Mouse (Mus musculus): ENCODE results near the gene Ripk3. TPM values are rescaled to one million over a fixed set of nuclear protein-coding genes. Genes with fewer than 3 reads are reported as not detected.

Ripk3 gene
- polyA plus RNA-seq, 1 experiment from 2014 or later, result 32.0 TPM

- H3K4me1 ChIP-seq, result peaks cover 31% of the 10 kb centered on the region
- no peak overlapping the region for H3K4me3 ChIP-seq
- H3K27me3 ChIP-seq (ENCODE audit: insufficient read depth, poor library complexity, severe bottlenecking), result no peaks in the 10 kb centered on the region
- no peaks in the 10 kb centered on the region for H3K9me3 ChIP-seq
- no peak overlapping the region for H3K27ac ChIP-seq
- DNase-seq (ENCODE audit: low spot score), result peak; percentile 89
- peaks cover 48% of the 10 kb centered on the region for H3K36me3 ChIP-seq
- 19% methylated on average over 10 of the region's 10 CpGs for WGBS
Observed at GRCm38 (mm10) chr14:55743711-55744110, 45.0 kb downstream of the Ripk3 start.

DNA sequence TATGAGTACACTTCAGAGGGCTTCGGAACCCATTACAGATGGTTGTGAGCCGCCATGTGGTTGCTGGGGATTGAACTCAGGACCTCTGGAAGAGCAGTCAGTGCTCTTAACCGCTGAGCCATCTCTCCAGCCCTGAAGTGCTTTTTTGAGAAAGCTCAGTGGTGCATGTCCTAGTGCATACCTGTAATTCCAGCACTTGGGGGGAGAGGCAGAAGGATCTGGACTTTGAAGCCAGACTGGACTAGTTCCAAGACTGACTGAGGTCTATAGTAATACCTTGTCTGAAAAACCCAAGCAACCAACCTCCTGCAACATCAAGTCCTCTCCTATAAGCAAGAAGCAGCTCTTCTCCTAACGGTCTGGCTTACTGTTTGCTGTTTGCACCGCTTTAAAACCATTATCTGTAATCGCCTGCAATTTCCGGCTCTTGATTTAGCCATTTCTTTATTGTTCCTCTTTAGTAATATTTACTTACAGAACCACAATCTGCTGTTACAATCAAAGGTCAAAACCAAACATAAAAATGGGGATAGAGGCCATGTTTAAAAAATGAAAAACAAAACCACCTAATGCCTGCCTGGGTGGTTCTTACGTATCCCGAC, 51.5 kb downstream of the Ripk3 start:
- Histone ChIP-seq H3K9me3 (no peaks in the 10 kb centered on the region), H3K4me1 (no peaks in the 10 kb centered on the region), H3K27ac (no peak overlapping the region), H3K36me3 (peaks cover 34% of the 10 kb centered on the region), H3K4me3 (no peak overlapping the region), H3K27me3 (ENCODE audit: insufficient read depth, poor library complexity, severe bottlenecking) (no peaks in the 10 kb centered on the region)
- WGBS, result 89% methylated on average over 9 of the region's 9 CpGs
- no peak for DNase-seq (ENCODE audit: low spot score)

DNA sequence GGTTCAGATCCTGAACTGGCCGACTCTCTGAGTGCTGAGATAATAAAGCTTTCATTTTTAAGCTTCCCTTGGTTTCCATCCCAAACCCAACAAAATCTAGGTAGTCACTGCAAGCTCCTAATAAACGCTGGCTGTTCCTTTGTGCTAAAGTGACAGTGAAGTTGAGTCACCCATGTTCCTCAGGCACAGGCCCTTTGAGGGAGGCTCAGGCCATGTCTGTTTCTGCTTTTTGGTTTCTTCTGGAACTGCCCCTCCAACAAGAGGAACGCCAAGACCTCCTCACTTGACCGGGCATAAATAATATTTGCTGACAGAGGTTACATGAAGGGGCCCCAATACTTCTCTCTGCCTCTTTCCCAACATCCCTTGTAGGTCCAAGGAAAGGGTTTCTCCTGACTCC, 52.9 kb downstream of the Ripk3 start:
- no peak overlapping the region for H3K4me3 ChIP-seq
- H3K4me1 ChIP-seq, result no peaks in the 10 kb centered on the region
- H3K9me3 ChIP-seq, result no peaks in the 10 kb centered on the region
- 0 out of 2 replicates have a peak, but pooled peaks cover 4% of the 10 kb centered on the region for H3K27me3 ChIP-seq (ENCODE audit: insufficient read depth, poor library complexity, severe bottlenecking)
- WGBS, result 82% methylated on average over 4 of the region's 4 CpGs
- peaks cover 27% of the 10 kb centered on the region for H3K36me3 ChIP-seq
- no peak for DNase-seq (ENCODE audit: low spot score)
- no peak overlapping the region for H3K27ac ChIP-seq

GRCm38 (mm10) chr14:55735334-55735733, 53.3 kb downstream of the Ripk3 start:
- WGBS, result 64% methylated on average over 3 of the region's 3 CpGs
- 0 out of 2 replicates have a peak, but pooled peaks cover 7% of the 10 kb centered on the region for H3K27me3 ChIP-seq (ENCODE audit: insufficient read depth, poor library complexity, severe bottlenecking)
- H3K36me3 ChIP-seq, result peaks cover 22% of the 10 kb centered on the region
- H3K9me3 ChIP-seq, result no peaks in the 10 kb centered on the region
- no peak overlapping the region for H3K27ac ChIP-seq
- DNase-seq (ENCODE audit: low spot score), result no peak
- H3K4me1 ChIP-seq, result no peaks in the 10 kb centered on the region
- H3K4me3 ChIP-seq, result no peak overlapping the region

Other genes starting within 250 kb of the Ripk3 start
- 31.5 and 32.5 TPM in 2 replicates for gene Pck2, start 248.6 kb downstream of the Ripk3 start, polyA plus RNA-seq (2016; fragmentation: Nextera tagmentation; extraction: Ambion mirVana)
- gene Dcaf11, start 228.9 kb downstream of the Ripk3 start, polyA plus RNA-seq (2016; fragmentation: Nextera tagmentation; extraction: Ambion mirVana), result 69.9 and 75.2 TPM in 2 replicates
- 1.3 TPM in 1 of 2 replicates, not detected in the other for gene A730061H03Rik, start 228.5 kb downstream of the Ripk3 start, polyA plus RNA-seq (2016; fragmentation: Nextera tagmentation; extraction: Ambion mirVana)
- gene Fitm1, start 213.2 kb downstream of the Ripk3 start, polyA plus RNA-seq (2016; fragmentation: Nextera tagmentation; extraction: Ambion mirVana), result 74.6 and 136 TPM in 2 replicates
- 173 and 196 TPM in 2 replicates for gene Psme1, start 210.7 kb downstream of the Ripk3 start, polyA plus RNA-seq (2016; fragmentation: Nextera tagmentation; extraction: Ambion mirVana)
- gene Emc9, start 203.6 kb downstream of the Ripk3 start, polyA plus RNA-seq (2016; fragmentation: Nextera tagmentation; extraction: Ambion mirVana), result 17.1 and 22.1 TPM in 2 replicates
- 188 and 205 TPM in 2 replicates for gene Psme2, start 197.8 kb downstream of the Ripk3 start, polyA plus RNA-seq (2016; fragmentation: Nextera tagmentation; extraction: Ambion mirVana)
- gene Rnf31, start 197.2 kb downstream of the Ripk3 start, polyA plus RNA-seq (2016; fragmentation: Nextera tagmentation; extraction: Ambion mirVana), result 14.4 and 21.9 TPM in 2 replicates
- 5.9 and 7.4 TPM in 2 replicates for gene Irf9, start 185.3 kb downstream of the Ripk3 start, polyA plus RNA-seq (2016; fragmentation: Nextera tagmentation; extraction: Ambion mirVana)
- gene Rec8, start 170.8 kb downstream of the Ripk3 start, polyA plus RNA-seq (2016; fragmentation: Nextera tagmentation; extraction: Ambion mirVana), result 13.7 and 17.6 TPM in 2 replicates
- 103 and 108 TPM in 2 replicates for gene Ipo4, start 152.9 kb downstream of the Ripk3 start, polyA plus RNA-seq (2016; fragmentation: Nextera tagmentation; extraction: Ambion mirVana)
- 2.3 and 3.1 TPM in 2 replicates for gene Gm49378, start 151.0 kb downstream of the Ripk3 start, polyA plus RNA-seq (2016; fragmentation: Nextera tagmentation; extraction: Ambion mirVana)
- 91.6 and 96.4 TPM in 2 replicates for gene Tm9sf1, start 145.1 kb downstream of the Ripk3 start, polyA plus RNA-seq (2016; fragmentation: Nextera tagmentation; extraction: Ambion mirVana)
- gene Tssk4, start 138.7 kb downstream of the Ripk3 start, polyA plus RNA-seq (2016; fragmentation: Nextera tagmentation; extraction: Ambion mirVana), result 0.27 and 0.57 TPM in 2 replicates
- 71.6 and 79.7 TPM in 2 replicates for gene Mdp1, start 128.4 kb downstream of the Ripk3 start, polyA plus RNA-seq (2016; fragmentation: Nextera tagmentation; extraction: Ambion mirVana)
- 50.8 and 58.8 TPM in 2 replicates for gene Gmpr2, start 116.9 kb downstream of the Ripk3 start, polyA plus RNA-seq (2016; fragmentation: Nextera tagmentation; extraction: Ambion mirVana)
- gene Nedd8, start 116.7 kb downstream of the Ripk3 start, polyA plus RNA-seq (2016; fragmentation: Nextera tagmentation; extraction: Ambion mirVana), result 543 and 573 TPM in 2 replicates
- gene Tinf2, start 107.0 kb downstream of the Ripk3 start, polyA plus RNA-seq (2016; fragmentation: Nextera tagmentation; extraction: Ambion mirVana), result 44.4 and 50.4 TPM in 2 replicates
- 0.46 and 1.6 TPM in 2 replicates for gene Tgm1, start 74.9 kb downstream of the Ripk3 start, polyA plus RNA-seq (2016; fragmentation: Nextera tagmentation; extraction: Ambion mirVana)
- gene Rabggta, start 66.6 kb downstream of the Ripk3 start, polyA plus RNA-seq (2016; fragmentation: Nextera tagmentation; extraction: Ambion mirVana), result 25.1 and 29.4 TPM in 2 replicates
- gene Dhrs1, start 43.2 kb downstream of the Ripk3 start, polyA plus RNA-seq (2016; fragmentation: Nextera tagmentation; extraction: Ambion mirVana), result 59.7 and 60.5 TPM in 2 replicates
- gene Nop9, start 43.2 kb downstream of the Ripk3 start, polyA plus RNA-seq (2016; fragmentation: Nextera tagmentation; extraction: Ambion mirVana), result 33.2 and 49.1 TPM in 2 replicates
- gene Cideb, start 30.4 kb downstream of the Ripk3 start, polyA plus RNA-seq (2016; fragmentation: Nextera tagmentation; extraction: Ambion mirVana), result 1.4 and 2.0 TPM in 2 replicates
- 0.44 and 1.1 TPM in 2 replicates for gene Ltb4r2, start 27.4 kb downstream of the Ripk3 start, polyA plus RNA-seq (2016; fragmentation: Nextera tagmentation; extraction: Ambion mirVana)
- 0.53 and 0.79 TPM in 2 replicates for gene Ltb4r1, start 22.9 kb downstream of the Ripk3 start, polyA plus RNA-seq (2016; fragmentation: Nextera tagmentation; extraction: Ambion mirVana)
- 14.5 and 18.1 TPM in 2 replicates for gene Adcy4, start 4.8 kb downstream of the Ripk3 start, polyA plus RNA-seq (2016; fragmentation: Nextera tagmentation; extraction: Ambion mirVana)
- gene Nfatc4, start 34.3 kb upstream of the Ripk3 start, polyA plus RNA-seq (2016; fragmentation: Nextera tagmentation; extraction: Ambion mirVana), result 15.4 and 35.8 TPM in 2 replicates
- 27.1 and 32.7 TPM in 2 replicates for gene Nynrin, start 65.1 kb upstream of the Ripk3 start, polyA plus RNA-seq (2016; fragmentation: Nextera tagmentation; extraction: Ambion mirVana)
- 0.12 and 0.30 TPM in 2 replicates for gene Cbln3, start 95.5 kb upstream of the Ripk3 start, polyA plus RNA-seq (2016; fragmentation: Nextera tagmentation; extraction: Ambion mirVana)
- 18.2 and 23.2 TPM in 2 replicates for gene Khnyn, start 96.1 kb upstream of the Ripk3 start, polyA plus RNA-seq (2016; fragmentation: Nextera tagmentation; extraction: Ambion mirVana)
- 42.4 and 50.3 TPM in 2 replicates for gene Sdr39u1, start 111.4 kb upstream of the Ripk3 start, polyA plus RNA-seq (2016; fragmentation: Nextera tagmentation; extraction: Ambion mirVana)
- not detected in 2 replicates for gene Cma1, start 155.8 kb upstream of the Ripk3 start, polyA plus RNA-seq (2016; fragmentation: Nextera tagmentation; extraction: Ambion mirVana)
- not detected in 2 replicates for gene Cma2, start 162.1 kb upstream of the Ripk3 start, polyA plus RNA-seq (2016; fragmentation: Nextera tagmentation; extraction: Ambion mirVana)
- gene Mcpt1, start 229.1 kb upstream of the Ripk3 start, polyA plus RNA-seq (2016; fragmentation: Nextera tagmentation; extraction: Ambion mirVana), result not detected in 2 replicates
- not detected in 2 replicates for gene Mcpt9, start 241.6 kb upstream of the Ripk3 start, polyA plus RNA-seq (2016; fragmentation: Nextera tagmentation; extraction: Ambion mirVana)

Data from heart, embryonic 10.5 days (tissue).